Mouse (Mus musculus) liver, adult 2 months (tissue): ENCODE measurements at regions not wholly inside any gene's neighbourhood (a gene's known extent, or its start where the extent isn't known, plus 50 kb on each side); places are given as distances from the start of the nearest gene placed in this dataset.

Experiments
- DNase-seq: peaks from one replicate; pipeline ENCODE4 v3.0.0-alpha.2; 2011; ENCODE audit warnings: low read depth, low spot score; ENCODE audit errors: extremely low read depth
- H3K27ac ChIP-seq: fragments of 200-500 bp; replicated peaks from 2 replicates; pipeline ENCODE4 v1.5.1; 2012; ENCODE audit warnings: low read depth, mild to moderate bottlenecking, control low read depth, inconsistent platforms, low read length; ENCODE audit not compliant: insufficient read depth
- H3K27me3 ChIP-seq: fragments of 200-500 bp; 2 replicates; pipeline ENCODE4 v1.6.1; 2012; ENCODE audit warnings: mild to moderate bottlenecking, moderate library complexity, low read length, inconsistent platforms; ENCODE audit not compliant: control insufficient read depth, insufficient read depth
- H3K36me3 ChIP-seq: fragments of 200-500 bp; 2 replicates; pipeline ENCODE4 v1.6.1; 2012; ENCODE audit warnings: low read length, inconsistent platforms; ENCODE audit not compliant: control insufficient read depth, insufficient read depth
- H3K4me1 ChIP-seq: fragments of 200-500 bp; 2 replicates; pipeline ENCODE4 v1.6.1; 2011; ENCODE audit warnings: low read length; ENCODE audit not compliant: control insufficient read depth, insufficient read depth
- H3K4me3 ChIP-seq: fragments of 200-500 bp; 2 replicates; pipeline ENCODE4 v1.5.1; 2011; ENCODE audit warnings: low read depth, mild to moderate bottlenecking, control low read depth, low read length, moderate library complexity; ENCODE audit not compliant: insufficient read depth
- H3K79me2 ChIP-seq: fragments of 200-500 bp; 2 replicates; pipeline ENCODE4 v1.6.1; 2012; ENCODE audit warnings: inconsistent platforms, mild to moderate bottlenecking, low read length, moderate library complexity; ENCODE audit not compliant: control insufficient read depth, insufficient read depth
- H3K9ac ChIP-seq: fragments of 200-500 bp; 2 replicates; pipeline ENCODE4 v1.6.1; 2012; ENCODE audit warnings: low read depth, mild to moderate bottlenecking, control low read depth, inconsistent platforms, low read length
- CTCF ChIP-seq: fragments of 200-500 bp; IDR thresholded peaks from 2 replicates; pipeline ENCODE4 v1.5.1; 2011; ENCODE audit warnings: low read depth, low read length, control low read depth
- POLR2A ChIP-seq: fragments of 200-500 bp; IDR thresholded peaks from 2 replicates; pipeline ENCODE4 v1.6.1; 2011; ENCODE audit warnings: low read length, control low read depth; ENCODE audit not compliant: insufficient read depth; ENCODE audit errors: extremely low read depth
- WGBS: fragments of 180-500 bp; shearing (Covaris S2); methylation state at CpG from one replicate; pipeline ENCODE4 v1.1.7; 2018; 5-methylcytosine and 5-hydroxymethylcytosine counted together

GRCm38 (mm10) chr3:50932397-50933089 lies 291.7 kb upstream of the Noct start:
- peaks cover 2% of the 10 kb centered on the region; the same call in 1 of the 2 replicates for H3K4me1 ChIP-seq
- H3K36me3 ChIP-seq: no peaks in the 10 kb centered on the region
- no peaks in the 10 kb centered on the region for H3K79me2 ChIP-seq
- TF ChIP-seq POLR2A: no peak
- no peak for TF ChIP-seq CTCF
- H3K4me3 ChIP-seq: no peak overlapping the region
- 84% methylated on average over 10 of the region's 10 CpGs for WGBS
- no peak overlapping the region for H3K9ac ChIP-seq
- H3K27ac ChIP-seq: no peak overlapping the region
- DNase-seq: no peak
- H3K27me3 ChIP-seq: no peaks in the 10 kb centered on the region

DNA sequence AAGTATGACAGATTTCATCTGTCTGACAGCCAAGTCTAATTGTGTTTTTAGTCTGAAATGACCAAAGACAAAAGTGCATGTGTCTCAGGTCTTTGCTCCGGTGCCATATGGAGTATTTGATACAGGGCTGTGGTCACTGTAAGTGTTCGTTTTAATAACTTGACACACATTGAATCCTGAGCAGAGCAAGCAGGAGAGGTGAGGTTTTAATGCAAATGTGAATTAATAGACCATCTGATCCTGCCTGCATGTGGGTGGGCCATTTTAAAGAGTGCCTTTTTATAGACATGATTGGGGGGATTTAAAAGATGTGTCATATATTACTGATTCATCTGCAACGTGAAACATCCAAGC lies 291.2 kb upstream of the Noct start:
- Histone ChIP-seq H3K9ac (no peak overlapping the region), H3K79me2 (no peaks in the 10 kb centered on the region), H3K4me3 (no peak overlapping the region), H3K27ac (no peak overlapping the region), H3K4me1 (peaks cover 2% of the 10 kb centered on the region; the same call in 1 of the 2 replicates), H3K27me3 (no peaks in the 10 kb centered on the region), H3K36me3 (no peaks in the 10 kb centered on the region)
- WGBS: 85% methylated on average over 3 of the region's 3 CpGs
- TF ChIP-seq POLR2A (no peak), CTCF (no peak)
- DNase-seq: no peak

DNA sequence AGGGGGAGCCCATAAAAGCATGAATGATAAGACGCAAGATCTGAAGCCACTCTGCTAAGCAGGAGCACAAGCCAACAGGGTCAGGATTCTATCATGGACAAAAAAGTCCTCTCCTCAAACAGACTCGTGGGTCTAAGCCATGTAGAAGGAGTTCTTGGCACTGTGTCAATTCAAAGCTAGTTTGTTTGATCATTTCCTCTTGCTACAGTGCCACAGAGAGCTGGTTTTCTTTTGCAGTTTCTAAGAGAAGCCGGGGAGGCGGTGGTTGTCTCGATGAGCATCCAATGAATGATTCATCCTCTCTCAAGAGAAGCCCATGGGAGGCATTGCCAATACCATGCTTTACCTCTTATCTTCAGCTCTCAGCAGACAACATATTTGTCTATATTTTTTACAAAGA lies 284.6 kb upstream of the Noct start:
- H3K36me3 ChIP-seq: no peaks in the 10 kb centered on the region
- 60% methylated on average over 5 of the region's 5 CpGs for WGBS
- DNase-seq: peak; percentile 5
- no peak overlapping the region for H3K9ac ChIP-seq
- no peak overlapping the region for H3K4me3 ChIP-seq
- no peaks in the 10 kb centered on the region for H3K79me2 ChIP-seq
- H3K27ac ChIP-seq: no peak overlapping the region
- TF ChIP-seq CTCF (no peak), POLR2A (no peak)
- H3K4me1 ChIP-seq: no peaks in the 10 kb centered on the region
- no peaks in the 10 kb centered on the region for H3K27me3 ChIP-seq

- no peaks in the 10 kb centered on the region for H3K27me3 ChIP-seq
- no peak overlapping the region for H3K27ac ChIP-seq
- DNase-seq: no peak
- H3K36me3 ChIP-seq: no peaks in the 10 kb centered on the region
- no peak overlapping the region for H3K9ac ChIP-seq
- no peak overlapping the region for H3K4me3 ChIP-seq
- no peaks in the 10 kb centered on the region for H3K4me1 ChIP-seq
- TF ChIP-seq CTCF (no peak), POLR2A (no peak)
- H3K79me2 ChIP-seq: no peaks in the 10 kb centered on the region
- 80% methylated on average over 3 of the region's 3 CpGs for WGBS
These were observed 283.6 kb upstream of the Noct start for GRCm38 (mm10) chr3:50940656-50941055.

DNA sequence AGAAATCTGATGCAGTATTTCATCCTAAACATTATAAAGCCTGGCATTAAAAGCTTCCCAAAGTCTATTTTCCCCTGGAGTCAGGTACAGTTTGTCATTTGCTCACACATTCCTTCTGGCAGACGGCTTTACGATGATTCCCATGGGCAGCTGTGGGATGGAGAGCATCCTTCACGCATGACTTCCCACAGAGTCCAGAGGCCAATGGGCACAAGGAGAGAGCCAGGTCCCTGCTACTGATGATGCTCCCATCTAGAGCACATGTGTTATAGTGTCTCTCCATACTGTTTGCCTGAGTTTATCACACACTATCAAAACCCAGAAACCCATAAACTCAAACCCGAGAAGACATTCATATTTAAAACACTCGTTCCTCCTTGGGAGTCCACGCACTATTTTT lies 270.8 kb upstream of the Noct start:
- Histone ChIP-seq H3K27ac (no peak overlapping the region), H3K9ac (no peak overlapping the region), H3K4me3 (no peak overlapping the region), H3K4me1 (no peaks in the 10 kb centered on the region), H3K27me3 (no peaks in the 10 kb centered on the region), H3K36me3 (no peaks in the 10 kb centered on the region), H3K79me2 (no peaks in the 10 kb centered on the region)
- TF ChIP-seq CTCF: no peak
- TF ChIP-seq POLR2A: no peak
- WGBS: 93% methylated on average over 6 of the region's 6 CpGs
- no peak for DNase-seq

DNA sequence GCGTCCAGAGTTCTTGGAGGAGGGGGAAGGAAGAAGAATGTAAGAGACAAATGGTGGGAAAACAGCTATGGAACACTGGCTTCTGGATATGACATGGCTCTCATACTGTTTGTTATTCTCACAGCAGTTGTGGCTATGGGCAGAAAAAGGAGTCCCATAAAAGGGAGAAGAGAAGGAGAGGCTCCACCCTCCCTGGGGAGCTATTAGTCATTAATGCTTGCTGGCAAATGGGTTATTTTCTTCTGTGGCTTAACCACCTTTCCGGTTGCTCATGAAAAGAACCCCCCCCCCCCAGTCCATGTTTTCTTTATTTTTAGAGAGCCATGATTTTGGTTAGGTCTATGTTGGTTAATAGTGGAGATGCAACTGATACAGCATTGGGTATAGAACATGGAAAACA lies 253.9 kb upstream of the Noct start:
- Histone ChIP-seq H3K36me3 (no peaks in the 10 kb centered on the region), H3K27me3 (no peaks in the 10 kb centered on the region), H3K79me2 (no peaks in the 10 kb centered on the region), H3K4me1 (no peaks in the 10 kb centered on the region), H3K9ac (no peak overlapping the region), H3K4me3 (no peak overlapping the region), H3K27ac (no peak overlapping the region)
- DNase-seq: no peak
- no peak for TF ChIP-seq CTCF
- no peak for TF ChIP-seq POLR2A
- WGBS: 92% methylated on average over 2 of the region's 2 CpGs
